Mouse (Mus musculus) induced T-regulatory cell, adult 2 months (primary cell): ENCODE data around the gene Pde8a.
A peak's percentile ranks its signal among the peaks of the same experiment; 100 is the strongest.

ENCODE experiments used
- DNase-seq: peaks from one replicate; pipeline ENCODE4 v3.0.0-alpha.2; 2012; ENCODE audit warnings: low read depth

The Pde8a gene

DNA sequence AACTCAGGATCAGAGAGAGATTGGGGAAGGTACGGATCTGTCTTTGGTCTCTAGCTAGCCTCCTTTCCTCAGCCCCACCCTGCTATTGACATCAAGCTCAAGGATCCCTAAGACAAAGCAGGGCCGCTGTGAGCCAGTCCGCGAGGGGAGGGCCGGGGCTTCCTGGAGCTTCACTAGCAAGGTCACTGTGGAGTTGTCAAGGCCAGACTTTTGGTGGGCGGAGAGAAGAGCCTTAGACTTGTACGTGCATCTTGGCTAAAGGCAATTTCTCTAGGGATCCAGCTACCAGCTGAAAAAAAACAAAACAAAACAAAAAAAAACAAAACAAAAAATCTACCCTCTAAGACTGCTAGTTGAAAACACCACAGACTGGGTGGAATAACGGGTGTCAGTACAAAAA is 1.6 kb upstream of the Pde8a start:
- DNase-seq: peak; percentile 54

GRCm38 (mm10) chr7:81212261-81212681 is 1.1 kb upstream of the Pde8a start:
- peak; percentile 82 for DNase-seq

- DNase-seq: peak; percentile 92
Observed at GRCm38 (mm10) chr7:81212697-81213346, 574 bp upstream of the Pde8a start.

- DNase-seq: peak; percentile 22
Observed at GRCm38 (mm10) chr7:81214153-81214907, 934 bp downstream of the Pde8a start.

DNA sequence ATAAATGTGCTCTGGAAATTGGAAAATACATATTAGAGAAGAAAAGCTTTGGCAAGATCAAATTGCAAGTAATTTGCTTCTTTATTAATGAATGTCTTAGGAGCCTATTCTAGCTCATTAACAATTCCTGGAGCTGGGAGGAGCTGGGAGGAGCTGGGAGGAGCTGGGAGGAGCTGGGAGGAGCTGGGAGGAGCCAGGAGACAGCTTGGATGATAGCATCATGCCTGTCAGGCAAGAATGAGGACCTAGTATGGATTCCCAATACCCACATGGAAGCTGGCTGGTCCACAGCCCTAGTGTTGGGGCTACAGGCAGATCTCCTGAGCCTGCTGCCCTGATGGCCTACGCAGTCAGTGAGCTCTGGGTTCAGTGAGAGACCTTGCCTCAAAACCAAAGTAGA is 2.6 kb downstream of the Pde8a start:
- no peak for DNase-seq

- no peak for DNase-seq
Observed at GRCm38 (mm10) chr7:81219321-81219720, 5.9 kb downstream of the Pde8a start.

- no peak for DNase-seq
Observed at GRCm38 (mm10) chr7:81220381-81220780, 7.0 kb downstream of the Pde8a start.

- no peak for DNase-seq
Observed at GRCm38 (mm10) chr7:81224260-81224659, 10.9 kb downstream of the Pde8a start.

- no peak for DNase-seq
Observed at GRCm38 (mm10) chr7:81230091-81230792, 16.8 kb downstream of the Pde8a start.

DNA sequence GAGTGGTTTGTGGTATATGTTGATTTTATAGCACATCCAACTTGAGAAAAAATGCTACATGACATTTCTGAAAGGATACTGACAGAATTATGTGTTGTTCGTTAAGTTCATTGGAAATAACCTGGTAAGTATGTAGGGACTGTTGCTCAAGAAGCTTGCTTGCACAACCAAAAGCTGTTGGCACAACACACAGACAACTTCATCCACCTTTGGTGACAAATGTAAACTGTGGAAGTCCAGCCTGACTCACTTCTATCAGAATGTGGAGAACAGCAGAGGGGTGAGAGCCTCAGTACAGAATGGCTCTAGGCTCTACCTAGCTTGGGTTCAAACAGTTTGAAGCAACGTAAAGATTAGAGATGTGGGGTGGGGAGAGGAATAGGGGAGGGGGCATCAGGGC is 19.3 kb downstream of the Pde8a start:
- DNase-seq: no peak

DNA sequence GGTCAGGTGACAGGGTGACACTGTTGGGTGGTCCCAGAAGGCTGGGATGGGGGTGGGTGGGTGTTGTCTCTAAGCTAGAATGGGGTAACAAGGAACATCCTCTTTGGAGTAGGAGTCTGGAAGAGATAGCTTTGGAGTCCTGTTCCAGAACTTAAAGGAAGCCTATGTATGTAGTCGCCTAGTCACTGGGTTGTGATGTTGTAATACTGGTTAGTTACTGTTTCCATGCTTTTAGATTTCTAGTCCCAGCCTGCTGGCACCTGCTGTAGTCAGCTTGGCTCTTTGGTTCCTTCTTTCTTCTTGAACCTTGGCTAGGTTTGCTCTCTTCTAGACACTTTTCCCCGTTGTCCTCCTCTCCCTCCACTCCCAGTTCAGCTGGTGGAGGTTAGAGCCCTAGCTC is 21.7 kb downstream of the Pde8a start:
- no peak for DNase-seq

DNA sequence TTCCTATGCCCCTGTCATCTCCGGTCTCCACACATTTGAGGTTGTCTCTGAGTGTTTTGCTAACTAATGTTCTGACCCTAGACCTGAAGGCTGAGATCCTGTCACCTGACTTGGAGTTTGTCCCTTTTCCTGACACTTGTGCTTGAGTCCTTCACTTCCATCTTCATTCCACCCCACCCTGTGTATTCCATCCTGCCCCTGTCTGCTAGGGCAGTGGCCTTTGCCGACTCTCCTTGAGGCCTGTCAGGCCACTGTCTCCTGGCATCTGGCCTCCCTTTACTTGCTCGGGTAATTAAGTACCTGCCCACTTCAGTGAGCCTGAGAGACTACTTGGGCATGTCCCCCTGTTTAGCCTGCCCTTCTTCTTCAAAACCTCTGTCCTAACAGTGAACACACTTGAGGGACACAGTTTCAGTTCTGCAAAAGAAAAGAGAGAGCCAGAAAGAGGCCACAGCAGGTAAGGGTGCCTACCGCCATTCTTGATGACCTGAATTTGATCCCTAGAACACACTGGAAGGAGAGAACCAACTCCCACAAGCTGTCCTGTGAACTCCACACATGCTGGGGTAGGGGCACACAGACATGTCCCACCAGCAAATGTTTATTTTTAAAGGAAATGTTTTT is 22.3 kb downstream of the Pde8a start:
- DNase-seq: no peak

DNA sequence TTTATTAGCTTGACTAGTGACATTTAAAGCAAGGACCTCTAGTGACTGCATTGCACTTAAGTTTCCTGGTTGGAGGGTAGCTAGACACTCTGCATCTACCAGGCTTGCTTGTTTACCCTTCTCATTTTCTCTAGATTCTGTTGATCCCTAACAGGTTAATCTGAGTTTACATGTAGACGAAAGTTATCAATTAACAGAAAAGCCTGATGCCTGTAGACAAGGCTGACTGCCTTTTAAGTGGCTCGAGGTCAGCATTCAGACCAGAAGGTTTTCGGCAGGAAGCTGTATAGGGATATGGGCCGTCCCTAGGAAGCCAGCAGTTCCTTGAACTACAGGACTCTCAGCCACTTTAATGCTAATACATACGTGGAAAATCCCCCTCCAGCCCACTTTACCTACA is 30.0 kb downstream of the Pde8a start:
- no peak for DNase-seq

GRCm38 (mm10) chr7:81249854-81250279 is 36.5 kb downstream of the Pde8a start:
- DNase-seq: no peak

DNA sequence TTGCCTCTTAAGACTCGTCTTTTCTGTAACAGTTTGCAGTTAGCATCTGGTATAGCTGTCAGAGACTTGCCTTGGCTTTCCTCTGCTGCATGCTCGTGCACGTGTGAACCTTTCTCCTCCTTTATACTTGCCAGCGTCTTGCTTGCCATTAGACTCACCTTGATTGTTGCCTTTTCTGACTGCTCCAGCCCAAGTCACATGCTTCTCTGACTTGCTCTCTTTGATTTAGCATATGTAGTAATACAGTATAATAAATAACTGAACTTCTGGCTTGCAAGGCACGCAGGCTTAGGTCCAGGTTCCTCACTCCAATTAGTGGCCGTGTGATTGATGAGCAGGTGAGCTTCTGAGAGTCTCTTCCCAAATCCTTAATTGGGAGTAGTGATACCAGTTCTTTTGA is 37.2 kb downstream of the Pde8a start:
- no peak for DNase-seq

GRCm38 (mm10) chr7:81251521-81251920 is 38.1 kb downstream of the Pde8a start:
- no peak for DNase-seq

DNA sequence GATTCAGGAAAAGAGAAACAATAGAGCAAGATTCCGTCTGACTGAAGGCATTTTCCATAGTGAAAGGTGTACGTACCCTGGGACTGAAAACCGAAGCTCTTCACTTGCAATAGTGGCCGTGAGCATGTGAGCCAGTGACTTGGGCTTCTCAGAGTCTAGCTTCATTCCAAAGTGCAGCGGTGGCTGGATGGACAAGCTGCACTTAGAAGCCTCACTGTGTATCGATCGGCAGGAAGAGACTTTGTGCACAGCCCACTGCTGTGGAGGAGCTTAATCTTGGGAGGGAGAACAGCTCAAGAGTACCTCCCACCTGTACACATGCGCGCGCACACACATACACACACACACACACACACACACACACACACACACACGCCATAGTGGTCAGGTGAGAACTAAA is 39.9 kb downstream of the Pde8a start:
- DNase-seq: no peak

GRCm38 (mm10) chr7:81254579-81254978 is 41.2 kb downstream of the Pde8a start:
- no peak for DNase-seq

DNA sequence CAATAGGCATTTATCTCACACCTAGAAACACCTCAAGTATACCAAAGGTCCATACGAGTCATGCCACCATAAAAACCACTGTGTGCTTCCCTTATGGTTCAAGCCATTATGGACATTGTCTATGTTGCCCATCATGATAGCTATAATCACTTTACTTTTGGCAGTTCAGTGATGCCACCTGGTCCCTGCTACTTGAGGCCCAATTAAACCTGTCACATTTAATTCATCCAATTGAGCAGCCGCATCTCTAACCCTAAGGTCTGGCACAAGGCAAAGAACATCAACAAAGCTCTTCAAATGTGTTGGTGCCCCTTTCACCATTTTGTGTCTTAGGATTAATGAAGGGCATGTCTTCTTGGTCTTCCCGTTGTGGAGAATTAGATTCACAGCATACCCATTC is 42.1 kb downstream of the Pde8a start:
- no peak for DNase-seq

GRCm38 (mm10) chr7:81256773-81257172 is 43.4 kb downstream of the Pde8a start:
- DNase-seq: no peak

- peak; percentile 5 for DNase-seq
Observed at GRCm38 (mm10) chr7:81261548-81261947, 48.2 kb downstream of the Pde8a start.

GRCm38 (mm10) chr7:81272908-81273307 is 59.5 kb downstream of the Pde8a start:
- DNase-seq: no peak

- DNase-seq: no peak
Observed at GRCm38 (mm10) chr7:81278966-81279365, 65.6 kb downstream of the Pde8a start.
